ENCODE assay signal across 8 mouse cellular contexts in the genomic region with DNA sequence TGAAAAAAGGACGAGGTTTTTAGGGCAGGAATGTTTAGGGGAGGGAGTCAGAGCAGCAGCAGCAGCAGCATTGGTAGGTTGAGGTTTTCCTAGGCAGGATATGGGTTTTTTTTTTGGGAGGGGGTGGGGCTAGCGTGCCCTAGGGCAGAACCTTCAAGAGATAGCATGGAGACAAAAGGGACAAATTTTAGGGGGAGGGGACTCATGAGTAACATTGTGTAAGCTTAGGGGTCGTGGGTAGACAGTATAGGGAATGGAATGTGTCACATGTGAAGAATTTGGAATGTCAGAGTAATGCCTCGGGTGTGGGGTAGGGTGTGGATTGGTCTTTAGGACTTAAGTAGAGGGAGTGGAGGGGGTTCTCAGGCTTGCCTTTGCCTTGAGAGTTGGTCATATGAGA. TPM values are rescaled to one million over a fixed set of nuclear protein-coding genes. Genes with fewer than 3 reads are reported as not detected.
DNase-seq lines count a peak whose midpoint lies in the region; ATAC-seq and TF ChIP-seq lines count a peak whose summit lies in the region.

No protein-coding gene starts in this region.

- TF ChIP-seq POLR2A in liver, adult 2 months (IDR thresholded peaks at IDR 0.05; ENCODE audit: extremely low read depth, insufficient read depth, low read length): no peak
- no peak for TF ChIP-seq POLR2A in bone marrow, adult 2 months (IDR thresholded peaks at IDR 0.05; ENCODE audit: borderline replicate concordance, control insufficient read depth, low read depth, low read length)
- TF ChIP-seq POLR2A in myocyte (IDR thresholded peaks at IDR 0.05; ENCODE audit: insufficient read length, low read depth): no peak

- H3K79me2 ChIP-seq in liver, adult 2 months (ENCODE audit: control insufficient read depth, insufficient read depth, low read length): peaks cover 3% of the 10 kb centered on the region; the same call in 1 of the 2 replicates
- H3K79me2 ChIP-seq in myocyte (ENCODE audit: control insufficient read depth, insufficient read depth): peaks cover 8% of the 10 kb centered on the region

- H3K4me3 ChIP-seq in liver, adult 2 months (ENCODE audit: insufficient read depth, low read depth, low read length): peak overlapping the region; percentile 86
- peak overlapping the region; percentile 99 for H3K4me3 ChIP-seq in bone marrow, adult 2 months (replicated peaks; ENCODE audit: control insufficient read depth, low read depth, low read length)
- H3K4me3 ChIP-seq in hindbrain, postnatal 0 days (ENCODE audit: low read length): peak overlapping the region; percentile 54
- peak overlapping the region; percentile 63 for H3K4me3 ChIP-seq in myocyte

- no peaks in the 10 kb centered on the region for H3K4me1 ChIP-seq in liver, adult 2 months (ENCODE audit: control insufficient read depth, insufficient read depth, low read length)
- H3K4me1 ChIP-seq in bone marrow, adult 2 months (ENCODE audit: control insufficient read depth, insufficient read depth, low read length): no peaks in the 10 kb centered on the region
- H3K4me1 ChIP-seq in hindbrain, postnatal 0 days (ENCODE audit: insufficient read depth, low read length): 0 out of 2 replicates have a peak, but pooled peaks cover 4% of the 10 kb centered on the region

- ATAC-seq in hindbrain, postnatal 0 days: no peak

- H3K9ac ChIP-seq in liver, adult 2 months (ENCODE audit: low read depth, low read length): peak overlapping the region; percentile 83
- peak overlapping the region; percentile 57 for H3K9ac ChIP-seq in hindbrain, postnatal 0 days (replicated peaks; ENCODE audit: low read length)

- peak overlapping the region; percentile 98 for H3K27ac ChIP-seq in liver, adult 2 months (replicated peaks; ENCODE audit: insufficient read depth, low read depth, low read length)
- no peak overlapping the region; the same call in 1 of the 2 replicates for H3K27ac ChIP-seq in bone marrow, adult 2 months (ENCODE audit: control insufficient read depth, insufficient read depth, low read depth, low read length, poor library complexity)
- no peak overlapping the region for H3K27ac ChIP-seq in hindbrain, postnatal 0 days

- no peak for DNase-seq in liver, adult 2 months (ENCODE audit: extremely low read depth, low read depth, low spot score)
- DNase-seq in liver: no peak
- DNase-seq in hindbrain, postnatal 0 days (ENCODE audit: low spot score): no peak
- no peak for DNase-seq in left cerebral cortex, adult 11 months (ENCODE audit: low spot score)
- DNase-seq in ovary, adult 18-20 months (ENCODE audit: low spot score): no peak
- no peak for DNase-seq in cerebellum, postnatal 10 days

- peaks cover 2% of the 10 kb centered on the region; the same call in 1 of the 2 replicates for H3K36me3 ChIP-seq in liver, adult 2 months (ENCODE audit: control insufficient read depth, insufficient read depth, low read length)
- H3K36me3 ChIP-seq in hindbrain, postnatal 0 days (ENCODE audit: insufficient read depth, low read length): no peaks in the 10 kb centered on the region
- no peaks in the 10 kb centered on the region for H3K36me3 ChIP-seq in myocyte (ENCODE audit: control insufficient read depth, insufficient read depth)

- no peak for TF ChIP-seq CTCF in liver, adult 2 months (IDR thresholded peaks at IDR 0.05; ENCODE audit: low read depth, low read length)
- TF ChIP-seq CTCF in bone marrow, adult 2 months (IDR thresholded peaks at IDR 0.05; ENCODE audit: control insufficient read depth, insufficient read depth, low read length): no peak
- no peak for TF ChIP-seq CTCF in hindbrain, postnatal 0 days (IDR thresholded peaks at IDR 0.05; ENCODE audit: low read depth)

- H3ac ChIP-seq in myocyte (ENCODE audit: control insufficient read depth, insufficient read length): peak overlapping the region; percentile 35

- H3K27me3 ChIP-seq in liver, adult 2 months (ENCODE audit: control insufficient read depth, insufficient read depth, low read length): no peaks in the 10 kb centered on the region
- no peaks in the 10 kb centered on the region for H3K27me3 ChIP-seq in hindbrain, postnatal 0 days (ENCODE audit: insufficient read depth, low read length)
- H3K27me3 ChIP-seq in myocyte (ENCODE audit: control insufficient read depth, insufficient read depth, insufficient read length): no peaks in the 10 kb centered on the region

- WGBS in liver, adult 2 months: 2% methylated on average over 4 of the region's 4 CpGs
- WGBS in bone marrow, adult 2 months: 9% methylated on average over 4 of the region's 4 CpGs
- WGBS in hindbrain, postnatal 0 days: 36% methylated on average over 4 of the region's 4 CpGs

- peak overlapping the region; percentile 68 for H3K4me2 ChIP-seq in hindbrain, postnatal 0 days (ENCODE audit: low read depth, low read length)
- peak overlapping the region; percentile 68 for H3K4me2 ChIP-seq in myocyte (ENCODE audit: low read depth)

- H3K9me3 ChIP-seq in hindbrain, postnatal 0 days (ENCODE audit: low read length): no peaks in the 10 kb centered on the region

TF ChIP-seq in myocyte, 11 proteins besides CTCF, POLR2A, EP300 and RAD21:
- no peak for TF ChIP-seq TCF3 (IDR thresholded peaks at IDR 0.05; ENCODE audit: insufficient read length, low read depth)
- TF ChIP-seq USF1 (IDR thresholded peaks at IDR 0.05; ENCODE audit: low read depth): no peak
- TF ChIP-seq SRF (IDR thresholded peaks at IDR 0.05; ENCODE audit: control insufficient read depth, insufficient read length, low read depth): no peak
- TF ChIP-seq MYOD1 (IDR thresholded peaks at IDR 0.05; ENCODE audit: control insufficient read depth in 1 of 3, insufficient read length in 2 of 3, low read depth in 2 of 3): no peak
- no peak for TF ChIP-seq CEBPB (IDR thresholded peaks at IDR 0.05; ENCODE audit: insufficient read depth, poor library complexity, severe bottlenecking)
- no peak for TF ChIP-seq POLR2AphosphoS2 (IDR thresholded peaks at IDR 0.05; ENCODE audit: insufficient read length, low read depth)
- TF ChIP-seq E2F4 (IDR thresholded peaks at IDR 0.05; ENCODE audit: insufficient read depth): no peak
- TF ChIP-seq REST (IDR thresholded peaks at IDR 0.05; ENCODE audit: insufficient read depth, insufficient read length): no peak
- TF ChIP-seq MYOG (IDR thresholded peaks at IDR 0.05; ENCODE audit: control insufficient read depth in 1 of 3, insufficient read depth in 1 of 3, insufficient read length in 2 of 3, low read depth in 2 of 3): no peak
- TF ChIP-seq MAX (IDR thresholded peaks at IDR 0.05; ENCODE audit: low read depth): no peak

RNA-seq across cellular contexts. Expression of a gene that starts 0.6 kb away (rescaled TPM):
- 1.0 TPM in 1 of 2 replicates, not detected in the other for total RNA-seq in liver, adult 2 months (2014; rRNA removed)
- polyA plus RNA-seq in liver, adult 2 months (2012; rRNA removed): 1.5 and 1.9 TPM in 2 replicates
- polyA plus RNA-seq in bone marrow, adult 2 months (2011; ENCODE audit: insufficient read depth, insufficient read length, low replicate concordance, missing spikeins): not detected in 2 replicates
- not detected in 2 replicates for total RNA-seq in hindbrain, postnatal 0 days (2014; rRNA removed)
- 0.66 and 1.2 TPM in 2 replicates for polyA plus RNA-seq in hindbrain, postnatal 0 days (2015; fragmentation: Nextera tagmentation; extraction: Ambion mirVana)
- polyA plus RNA-seq in myocyte (2012; fragmentation: generic; extraction: Trizol): 0.64 TPM

RNA-seq across cellular contexts. Expression of a gene that starts 5.5 kb away (rescaled TPM):
- total RNA-seq in liver, adult 2 months (2014; rRNA removed): 1.1 and 2.8 TPM in 2 replicates
- 7.7 and 13.9 TPM in 2 replicates for polyA plus RNA-seq in liver, adult 2 months (2012; rRNA removed)
- 3.9 and 9.5 TPM in 2 replicates for polyA plus RNA-seq in bone marrow, adult 2 months (2011; ENCODE audit: insufficient read depth, insufficient read length, low replicate concordance, missing spikeins)
- 134 and 137 TPM in 2 replicates for total RNA-seq in hindbrain, postnatal 0 days (2014; rRNA removed)
- 129 and 134 TPM in 2 replicates for polyA plus RNA-seq in hindbrain, postnatal 0 days (2015; fragmentation: Nextera tagmentation; extraction: Ambion mirVana)
- 64.4 TPM for polyA plus RNA-seq in myocyte (2012; fragmentation: generic; extraction: Trizol)

RNA-seq across cellular contexts. Expression of a gene that starts 8.6 kb away (rescaled TPM):
- total RNA-seq in liver, adult 2 months (2014; rRNA removed): 33.4 and 37.1 TPM in 2 replicates
- polyA plus RNA-seq in liver, adult 2 months (2012; rRNA removed): 39.9 and 48.3 TPM in 2 replicates
- 54.7 and 91.1 TPM in 2 replicates for polyA plus RNA-seq in bone marrow, adult 2 months (2011; ENCODE audit: insufficient read depth, insufficient read length, low replicate concordance, missing spikeins)
- total RNA-seq in hindbrain, postnatal 0 days (2014; rRNA removed): 33.2 and 40.6 TPM in 2 replicates
- polyA plus RNA-seq in hindbrain, postnatal 0 days (2015; fragmentation: Nextera tagmentation; extraction: Ambion mirVana): 34.0 and 36.4 TPM in 2 replicates
- polyA plus RNA-seq in myocyte (2012; fragmentation: generic; extraction: Trizol): 38.9 TPM

RNA-seq across cellular contexts. Expression of a gene that starts 25.8 kb away (rescaled TPM):
- total RNA-seq in liver, adult 2 months (2014; rRNA removed): 5.0 and 5.5 TPM in 2 replicates
- polyA plus RNA-seq in liver, adult 2 months (2012; rRNA removed): 4.3 and 5.0 TPM in 2 replicates
- 17.6 and 19.1 TPM in 2 replicates for polyA plus RNA-seq in bone marrow, adult 2 months (2011; ENCODE audit: insufficient read depth, insufficient read length, low replicate concordance, missing spikeins)
- 11.0 and 12.0 TPM in 2 replicates for total RNA-seq in hindbrain, postnatal 0 days (2014; rRNA removed)
- polyA plus RNA-seq in hindbrain, postnatal 0 days (2015; fragmentation: Nextera tagmentation; extraction: Ambion mirVana): 38.4 and 38.8 TPM in 2 replicates
- 17.1 TPM for polyA plus RNA-seq in myocyte (2012; fragmentation: generic; extraction: Trizol)

RNA-seq across cellular contexts. Expression of a gene that starts 28.0 kb away (rescaled TPM):
- total RNA-seq in liver, adult 2 months (2014; rRNA removed): 0.34 and 0.37 TPM in 2 replicates
- 1.00 and 1.1 TPM in 2 replicates for polyA plus RNA-seq in liver, adult 2 months (2012; rRNA removed)
- polyA plus RNA-seq in bone marrow, adult 2 months (2011; ENCODE audit: insufficient read depth, insufficient read length, low replicate concordance, missing spikeins): 0.36 and 1.4 TPM in 2 replicates
- total RNA-seq in hindbrain, postnatal 0 days (2014; rRNA removed): 183 and 387 TPM in 2 replicates
- 47.6 and 53.3 TPM in 2 replicates for polyA plus RNA-seq in hindbrain, postnatal 0 days (2015; fragmentation: Nextera tagmentation; extraction: Ambion mirVana)
- 2.4 TPM for polyA plus RNA-seq in myocyte (2012; fragmentation: generic; extraction: Trizol)
